Mouse (Mus musculus): ENCODE data around the gene Crim1.

Gene Crim1

DNA sequence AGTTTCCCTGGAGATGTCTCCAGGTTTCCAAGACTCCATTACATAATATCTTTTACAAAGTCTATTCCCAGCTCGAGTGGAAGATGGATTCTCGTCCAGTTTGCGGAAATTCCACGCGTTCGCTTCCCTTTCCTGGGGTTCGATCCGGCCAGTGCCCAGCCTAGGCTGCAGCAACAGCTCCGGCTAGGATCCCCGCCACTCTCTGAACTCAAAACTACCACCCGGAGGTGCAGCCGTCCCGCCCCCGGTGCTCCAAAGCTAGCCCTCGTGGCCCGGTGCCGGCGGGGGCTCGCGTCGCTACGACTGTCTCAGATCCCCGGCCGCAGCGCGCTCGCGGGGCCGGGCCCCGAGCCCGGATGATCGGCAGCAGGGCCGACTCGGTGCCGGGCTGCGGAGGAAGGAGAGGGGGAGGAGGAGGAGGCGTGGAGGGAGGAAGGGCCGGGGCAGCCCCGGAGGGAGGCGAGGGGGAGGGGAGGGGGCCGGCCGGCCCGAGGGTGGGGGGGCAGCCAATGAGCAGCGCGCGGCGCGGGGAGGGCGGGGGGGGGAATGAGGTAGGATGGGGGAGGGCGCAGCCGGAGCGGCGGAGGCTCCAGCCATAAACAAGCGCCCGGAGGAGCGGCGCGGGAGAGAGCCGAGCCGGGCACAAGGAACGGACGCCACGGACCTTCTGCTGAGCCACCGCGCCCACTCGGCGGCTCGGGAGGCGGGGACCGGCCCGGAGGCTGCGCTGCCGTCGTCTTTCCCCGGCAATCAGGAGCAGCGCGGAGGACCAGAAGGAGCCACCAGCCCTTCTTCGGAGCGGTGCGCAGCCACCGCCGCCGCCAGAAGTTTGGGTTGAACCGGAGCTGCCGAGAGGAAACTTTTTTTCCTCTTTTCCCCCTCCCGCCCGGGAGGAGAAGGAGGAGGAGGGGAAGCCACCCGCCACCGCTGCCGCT, at the start of gene Crim1:
Crim1 (plus strand) TSS at position 623 of the 935 bp plus-strand sequence.
- peak; percentile 77 to 78 for DNase-seq (ENCODE audit: low spot score in 2 of 2)

DNA sequence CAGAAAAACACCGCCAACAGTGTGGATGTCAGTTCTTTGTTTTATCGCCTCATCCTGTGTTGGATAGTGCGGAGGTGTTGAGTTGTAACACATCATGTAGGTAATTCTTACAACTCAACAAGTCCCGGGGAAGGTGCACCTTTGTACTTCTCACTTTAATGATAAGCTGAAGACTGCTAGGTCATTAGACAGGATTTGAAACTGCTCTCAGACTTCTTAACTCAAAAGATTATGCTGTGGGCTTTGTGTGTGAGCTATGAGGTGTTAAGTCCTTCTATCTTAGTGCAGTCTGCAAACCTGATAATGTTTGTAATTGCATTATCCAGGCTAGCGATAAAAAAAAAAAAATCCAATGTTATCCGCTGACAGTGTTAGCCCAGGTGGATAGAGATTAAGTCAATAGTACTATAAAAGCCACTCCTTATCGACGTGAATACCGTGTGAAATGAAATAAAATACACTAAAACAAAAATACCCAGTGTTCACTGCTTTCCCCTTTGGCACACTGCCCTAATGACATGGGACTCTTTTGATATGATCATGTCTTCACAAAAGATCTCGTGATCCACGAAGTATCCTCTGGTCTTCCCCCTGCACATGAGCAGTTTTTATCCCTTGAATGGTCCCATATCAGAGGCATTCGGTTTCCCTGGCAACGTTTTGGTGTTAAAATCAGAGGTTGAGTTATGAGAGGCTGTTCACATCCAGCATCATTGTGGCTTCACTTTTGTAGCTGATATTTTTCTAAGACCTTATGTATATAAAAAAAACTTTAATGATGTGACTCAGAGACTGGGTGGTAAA, 48.4 kb upstream of the Crim1 start:
- DNase-seq (ENCODE audit: low spot score in 2 of 2): no peak

DNA sequence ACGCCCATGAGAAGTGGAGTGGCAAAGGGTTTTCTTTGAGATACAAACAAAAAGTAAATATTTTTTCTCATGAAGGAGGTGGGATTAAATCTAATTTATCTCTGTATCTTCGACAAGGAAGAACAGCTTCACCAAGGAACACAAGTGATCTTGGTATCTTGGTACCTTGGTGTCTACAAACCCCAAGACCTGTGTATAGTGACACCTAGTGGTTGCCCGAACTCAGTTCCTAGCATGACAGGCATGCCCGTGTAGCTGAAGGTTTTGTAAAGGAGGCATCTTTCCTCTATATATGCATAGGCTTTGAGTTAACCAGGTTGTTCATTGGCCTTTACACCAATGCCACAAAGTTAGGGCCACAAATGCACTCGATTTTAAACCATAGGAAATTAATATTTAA, 36.8 kb upstream of the Crim1 start:
- peak; percentile 20 for DNase-seq (ENCODE audit: low spot score in 2 of 2)

DNA sequence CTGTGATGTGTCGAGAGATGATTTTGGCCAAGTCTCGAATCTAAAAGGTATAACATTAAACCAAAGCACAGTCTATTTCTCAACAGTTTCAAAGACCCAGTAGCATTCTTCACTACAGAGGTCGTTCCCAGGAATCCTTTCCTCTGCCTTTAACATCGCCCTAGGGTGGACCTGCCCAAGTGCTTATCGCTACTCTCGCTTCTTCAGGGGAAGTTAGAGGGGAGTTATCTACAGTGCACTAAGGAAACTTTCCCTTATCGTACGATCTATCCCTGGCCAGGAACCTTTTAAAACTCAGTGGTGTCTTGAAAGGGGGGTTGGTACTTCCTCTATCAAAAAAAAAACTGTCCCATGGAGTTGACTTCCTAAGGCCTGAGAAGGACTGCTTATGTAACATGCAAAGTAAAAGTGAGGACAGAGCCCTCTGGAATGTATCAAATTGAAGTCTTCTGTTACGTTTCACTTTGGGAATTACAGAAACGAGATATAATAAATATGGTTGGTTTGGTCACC, 36.3 kb upstream of the Crim1 start:
- DNase-seq (ENCODE audit: low spot score in 2 of 2): no peak

DNA sequence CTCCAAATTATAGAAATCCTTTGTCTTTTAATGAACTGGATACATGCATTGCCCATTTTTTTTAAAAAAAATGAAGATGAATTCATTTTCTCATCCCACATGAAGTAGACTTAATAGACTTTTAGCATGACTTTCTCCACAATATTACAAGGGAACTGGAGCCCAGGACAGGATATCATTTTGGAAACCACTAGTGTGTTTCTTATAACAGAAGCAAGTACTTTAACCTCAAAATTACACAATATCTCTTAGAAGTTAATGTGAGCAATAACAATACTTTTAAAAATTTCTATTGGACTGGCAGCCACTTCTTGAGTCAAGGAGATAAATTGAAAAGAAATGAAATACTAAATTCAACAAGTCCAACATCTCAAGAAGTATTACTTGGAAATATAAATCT, 34.2 kb upstream of the Crim1 start:
- DNase-seq (ENCODE audit: low spot score in 2 of 2): no peak

DNA sequence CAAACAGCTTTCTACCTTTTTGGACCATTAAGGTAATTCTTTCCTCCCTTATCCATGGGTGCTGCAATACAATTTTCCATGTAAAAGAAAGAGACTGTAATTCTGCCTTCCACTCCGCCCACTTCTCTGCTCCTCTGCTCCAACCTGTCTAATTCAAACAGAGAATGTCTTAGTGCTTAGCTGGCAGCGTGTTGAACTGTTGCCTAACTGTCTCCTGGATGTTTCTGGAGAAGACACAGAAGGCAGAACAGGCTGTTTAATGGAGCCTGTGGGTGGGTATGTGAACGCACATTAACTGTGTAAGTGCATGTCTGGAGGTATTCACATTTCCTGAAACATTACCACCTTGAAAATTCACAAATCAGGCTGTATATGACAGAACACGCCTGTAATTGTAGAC, 33.5 kb upstream of the Crim1 start:
- no peak for DNase-seq (ENCODE audit: low spot score in 2 of 2)

DNA sequence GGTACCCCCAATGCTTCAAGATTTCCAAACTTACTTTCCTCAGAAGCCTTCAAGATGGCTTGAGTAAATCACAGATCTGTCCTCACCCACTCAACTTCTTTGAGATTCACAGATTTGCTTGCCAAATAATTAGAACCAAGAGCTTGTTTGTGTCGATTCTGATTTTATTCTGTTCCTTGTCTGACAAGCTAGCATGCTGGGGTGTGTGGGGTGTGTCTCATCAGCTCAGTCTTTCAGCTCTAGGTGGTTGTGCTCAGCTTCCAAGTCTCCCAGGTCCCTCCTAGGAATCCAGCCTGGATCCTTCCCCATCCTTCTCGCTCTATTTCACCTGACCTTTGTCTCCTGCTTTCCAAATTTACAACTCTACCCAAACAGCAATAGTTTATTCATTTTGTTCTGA, 27.7 kb upstream of the Crim1 start:
- no peak for DNase-seq (ENCODE audit: low spot score in 2 of 2)

DNA sequence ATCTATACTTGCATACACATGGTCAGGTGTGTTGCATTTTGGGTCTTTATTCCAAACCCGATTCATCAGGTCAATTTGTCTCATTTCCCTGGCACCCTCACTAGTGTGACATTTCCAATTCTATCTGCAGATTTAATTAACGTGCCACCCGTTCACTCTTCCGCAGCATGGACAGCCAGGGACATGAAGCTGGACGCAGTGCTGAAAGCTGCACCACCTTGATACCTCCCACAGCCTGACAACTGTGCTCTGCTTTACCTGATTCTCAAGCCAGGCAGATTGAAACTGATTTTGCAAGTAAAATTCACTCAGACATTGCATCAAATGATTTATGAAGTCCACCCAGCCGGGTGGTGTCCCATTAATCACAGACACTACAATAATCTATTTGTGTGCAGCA, 19.3 kb upstream of the Crim1 start:
- DNase-seq (ENCODE audit: low spot score in 2 of 2): no peak

DNA sequence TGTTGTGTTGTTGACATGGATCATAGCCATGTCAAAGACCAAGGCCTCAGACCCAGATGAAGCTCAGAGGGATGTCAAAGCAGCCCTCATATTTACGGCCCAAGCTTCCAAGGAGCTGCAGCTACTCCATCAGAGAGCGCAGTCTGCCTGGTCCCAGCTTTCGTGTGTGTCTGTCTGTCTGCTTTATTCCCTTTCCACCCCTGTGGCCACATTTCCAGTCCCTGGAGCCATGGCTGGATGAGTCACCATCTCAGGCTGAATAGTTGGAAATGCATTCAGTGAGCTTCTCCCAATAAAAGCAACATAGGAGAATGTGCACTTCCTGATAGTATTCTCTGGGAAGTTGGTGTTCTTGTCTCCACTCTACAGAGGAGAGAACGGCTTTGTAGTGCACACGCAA, 3.9 kb upstream of the Crim1 start:
- DNase-seq (ENCODE audit: low spot score in 2 of 2): no peak

DNA sequence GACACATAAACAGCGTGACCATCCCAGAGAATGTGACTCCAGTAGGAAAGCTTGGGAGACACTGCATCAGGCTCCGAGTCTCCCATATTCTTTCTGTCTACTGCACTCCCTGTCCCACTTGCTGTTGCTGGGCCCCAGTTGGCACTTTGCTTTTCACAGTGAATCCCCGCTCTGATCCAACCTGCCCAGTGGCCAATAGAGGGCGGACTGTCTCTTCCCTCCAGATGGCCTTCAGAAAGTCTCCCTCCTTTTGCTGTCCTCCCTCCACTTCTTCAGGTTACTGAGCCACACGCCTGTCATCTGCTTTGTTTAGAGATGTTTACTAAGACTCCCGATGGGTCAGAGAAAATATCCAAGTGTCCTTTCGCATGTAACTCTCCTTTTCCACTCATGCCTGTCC, 2.9 kb upstream of the Crim1 start:
- peak in 1 of 2 experiments; percentile 36 for DNase-seq (ENCODE audit: low spot score in 2 of 2)

DNA sequence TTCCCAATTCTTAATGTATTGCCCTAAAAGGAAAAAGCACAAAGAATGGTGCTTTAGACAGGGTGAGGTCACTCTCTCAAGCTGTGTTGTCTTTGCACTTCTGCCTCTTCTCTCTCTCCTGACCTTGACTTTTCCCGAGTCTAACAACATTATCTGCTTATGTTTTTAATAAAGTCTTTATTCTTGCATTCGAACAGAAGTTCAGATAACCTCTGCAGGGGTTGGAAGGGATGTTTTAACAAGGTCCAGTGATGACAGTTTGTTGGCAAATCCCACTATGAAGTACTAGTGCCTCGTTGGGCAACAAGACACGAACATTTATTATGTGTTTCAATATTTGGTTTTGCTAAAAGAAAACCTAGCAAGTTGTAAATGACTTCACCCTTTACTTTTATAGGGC, 1.9 kb upstream of the Crim1 start:
- no peak for DNase-seq (ENCODE audit: low spot score in 2 of 2)

DNA sequence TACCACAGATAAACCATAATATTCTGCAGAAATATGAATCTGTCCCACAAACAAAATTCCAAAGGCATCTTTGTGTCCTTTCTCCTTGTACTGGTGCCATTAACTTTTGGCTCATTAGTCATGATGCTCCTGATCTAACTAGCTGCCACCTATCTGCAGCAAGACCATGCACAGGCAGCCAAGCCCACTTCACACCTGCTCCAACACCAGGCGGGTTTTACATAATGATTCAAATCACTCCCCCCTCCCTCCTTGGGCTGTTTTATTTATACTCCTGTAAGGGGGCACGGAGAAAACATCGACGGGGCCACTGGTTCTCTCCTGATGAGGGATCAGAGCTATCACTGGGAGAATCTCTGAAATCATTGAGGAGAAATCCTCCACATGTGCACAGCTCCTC, 1.2 kb upstream of the Crim1 start:
- DNase-seq (ENCODE audit: low spot score in 2 of 2): no peak

DNA sequence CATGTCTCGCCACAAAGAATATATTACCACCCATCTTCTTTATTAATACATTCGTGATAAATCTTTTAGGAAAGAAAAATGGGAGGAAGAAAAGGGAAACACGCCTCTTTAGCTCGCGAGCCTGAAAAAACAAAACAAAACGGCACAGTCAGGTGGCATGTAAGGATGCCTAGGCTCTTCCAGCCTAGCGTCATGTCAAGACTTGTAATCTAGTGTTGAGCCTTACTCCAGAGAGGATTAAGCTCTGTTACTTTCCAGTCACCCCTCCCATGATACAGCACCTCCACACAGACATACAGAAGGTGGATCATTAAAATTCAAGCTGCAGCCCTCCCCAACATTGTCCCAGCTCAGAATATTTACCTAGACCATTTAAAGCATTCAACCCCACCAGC, 820 bp upstream of the Crim1 start:
- no peak for DNase-seq (ENCODE audit: low spot score in 2 of 2)

DNA sequence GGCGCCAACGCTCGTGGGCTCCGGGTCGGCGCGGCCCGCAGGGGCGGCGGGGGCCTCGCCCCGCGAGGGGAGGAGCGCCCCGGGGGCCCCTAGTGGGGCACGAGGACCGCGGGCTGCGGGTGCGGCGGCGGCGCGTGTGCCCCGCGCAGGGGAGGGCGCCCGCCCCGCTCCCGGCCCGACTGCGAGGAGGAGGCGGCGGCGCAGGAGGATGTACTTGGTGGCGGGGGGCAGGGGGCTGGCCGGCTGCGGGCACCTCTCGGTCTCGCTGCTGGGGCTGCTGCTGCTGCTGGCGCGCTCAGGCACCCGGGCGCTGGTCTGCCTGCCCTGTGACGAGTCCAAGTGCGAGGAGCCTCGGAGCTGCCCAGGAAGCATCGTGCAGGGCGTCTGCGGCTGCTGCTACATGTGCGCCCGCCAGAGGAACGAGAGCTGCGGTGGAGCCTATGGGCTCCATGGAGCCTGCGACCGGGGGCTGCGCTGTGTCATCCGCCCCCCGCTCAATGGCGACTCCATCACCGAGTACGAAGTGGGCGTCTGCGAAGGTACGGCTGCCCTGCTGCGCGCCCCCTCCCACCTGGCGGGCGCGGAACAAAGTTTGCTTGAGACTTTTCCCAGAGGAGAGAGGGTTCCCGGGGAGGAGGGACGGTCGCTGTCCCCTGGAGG, 643 bp downstream of the Crim1 start:
- peak in 1 of 2 experiments; percentile 61 for DNase-seq (ENCODE audit: low spot score in 2 of 2)

DNA sequence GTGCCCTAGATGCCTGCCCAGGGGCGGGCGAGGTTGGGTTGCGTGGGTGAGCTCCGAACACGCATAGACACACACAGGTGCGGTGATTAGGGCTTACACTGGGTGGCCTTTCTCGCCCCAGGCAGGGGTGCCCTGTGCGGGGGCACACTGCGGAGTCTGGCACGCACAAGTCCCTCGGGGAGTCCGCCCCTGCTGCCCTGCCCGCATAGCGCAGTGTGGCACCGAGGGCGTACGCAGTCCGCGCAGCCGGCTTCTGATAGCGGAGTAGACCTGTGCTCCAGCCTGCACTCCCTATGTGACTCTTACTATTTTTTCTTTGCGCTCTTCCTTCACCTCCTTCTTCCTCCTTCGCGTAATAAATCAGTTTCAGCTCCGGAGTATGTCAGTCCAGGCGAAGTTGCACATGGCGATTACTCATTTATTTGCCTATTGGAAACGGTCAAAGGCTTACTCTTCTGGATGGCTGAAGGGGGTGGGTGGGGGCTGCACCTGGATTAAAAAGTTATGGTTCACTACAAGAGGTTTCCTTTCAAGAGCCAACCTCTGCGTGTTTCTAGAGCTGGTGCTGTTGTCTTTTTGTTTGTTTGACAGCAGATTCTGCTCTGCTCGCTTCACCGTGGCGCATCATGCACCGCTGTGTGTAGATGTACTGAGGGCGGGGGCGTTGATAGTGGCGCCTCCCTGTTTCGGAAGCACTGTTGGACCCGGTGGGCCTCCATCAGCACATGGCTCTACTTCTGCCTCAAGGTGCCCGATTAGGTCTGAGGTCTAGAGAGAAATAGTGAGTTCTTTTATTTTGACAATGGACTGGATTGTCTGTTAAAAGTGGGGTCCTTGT, 1.4 kb downstream of the Crim1 start:
- DNase-seq (ENCODE audit: low spot score in 2 of 2): peak; percentile 44 to 60

DNA sequence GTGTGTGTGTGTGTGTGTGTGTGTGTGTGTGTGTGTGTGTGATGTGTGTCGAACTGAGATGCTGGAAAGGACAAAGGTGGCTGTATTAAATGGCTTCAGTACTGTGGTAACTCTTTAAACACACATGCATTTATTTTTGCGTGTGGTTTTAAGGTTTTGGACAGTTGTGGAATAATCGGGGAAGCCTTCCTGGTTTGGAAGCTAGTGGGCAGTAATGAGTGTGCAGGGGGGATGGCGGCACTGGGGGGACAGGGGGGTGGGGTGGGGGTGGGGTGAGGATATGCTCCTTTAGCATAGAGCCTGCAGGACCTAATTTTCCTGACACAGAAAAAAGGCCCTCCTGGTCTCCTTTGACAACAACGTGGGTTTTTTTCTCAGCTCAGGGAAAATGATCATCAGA, 2.2 kb downstream of the Crim1 start:
- no peak for DNase-seq (ENCODE audit: low spot score in 2 of 2)

DNA sequence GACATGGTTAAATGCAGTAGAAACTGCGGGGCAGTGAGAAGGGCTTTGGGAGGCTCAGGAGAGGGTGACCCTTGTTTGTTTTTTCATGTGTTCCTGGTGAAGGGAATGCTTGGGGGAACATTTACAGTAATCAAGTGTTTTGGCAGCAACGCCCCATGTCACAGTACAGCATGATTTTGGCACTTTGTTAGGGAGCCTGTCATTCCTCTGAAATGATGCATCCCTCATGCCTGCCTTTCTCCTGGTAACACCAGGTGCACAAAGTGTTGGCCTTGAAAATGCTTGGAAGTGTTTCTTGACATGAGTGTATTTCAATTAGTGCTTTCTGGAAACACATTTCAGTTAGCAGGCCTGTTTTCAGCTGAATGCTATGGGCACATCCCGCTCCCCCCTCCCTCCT, 2.7 kb downstream of the Crim1 start:
- DNase-seq (ENCODE audit: low spot score in 2 of 2): no peak

DNA sequence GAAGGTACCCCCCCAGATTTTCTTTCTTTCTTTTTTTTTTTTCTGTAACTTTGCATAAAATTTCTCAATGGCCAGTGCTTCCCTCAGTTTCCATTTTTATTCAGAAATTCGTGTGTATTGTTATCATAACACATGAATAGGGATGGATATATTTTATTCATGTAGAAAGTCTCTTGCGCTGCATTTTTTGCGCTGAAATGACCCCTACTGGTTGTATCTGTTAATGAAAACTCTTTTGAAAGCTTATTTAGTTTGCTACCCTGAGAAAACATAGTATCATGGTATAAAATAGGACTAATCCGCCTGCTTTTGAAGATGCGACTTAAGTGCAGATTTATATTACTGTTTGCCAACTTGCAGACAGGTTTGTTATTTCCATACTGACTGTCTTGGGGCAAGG, 3.4 kb downstream of the Crim1 start:
- no peak for DNase-seq (ENCODE audit: low spot score in 2 of 2)

DNA sequence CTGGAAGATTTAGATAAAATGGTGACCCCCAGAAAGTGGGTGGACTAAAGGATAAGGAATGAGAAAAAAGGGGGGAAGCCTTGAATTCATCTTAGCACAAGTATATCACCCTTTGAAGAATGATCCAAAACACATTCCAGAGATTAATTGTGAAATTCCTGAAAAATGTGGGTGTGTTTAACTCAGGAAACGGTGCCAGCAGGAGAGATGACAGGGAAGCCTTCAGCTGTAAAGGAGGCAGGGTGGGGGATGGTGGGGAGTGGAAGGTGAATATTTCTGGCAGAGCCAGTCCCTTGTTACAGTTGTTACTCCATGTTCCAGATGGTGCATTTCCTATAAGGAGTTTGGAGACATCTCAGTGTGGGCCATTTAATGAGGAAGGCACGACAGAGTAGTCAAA, 6.4 kb downstream of the Crim1 start:
- no peak for DNase-seq (ENCODE audit: low spot score in 2 of 2)

DNA sequence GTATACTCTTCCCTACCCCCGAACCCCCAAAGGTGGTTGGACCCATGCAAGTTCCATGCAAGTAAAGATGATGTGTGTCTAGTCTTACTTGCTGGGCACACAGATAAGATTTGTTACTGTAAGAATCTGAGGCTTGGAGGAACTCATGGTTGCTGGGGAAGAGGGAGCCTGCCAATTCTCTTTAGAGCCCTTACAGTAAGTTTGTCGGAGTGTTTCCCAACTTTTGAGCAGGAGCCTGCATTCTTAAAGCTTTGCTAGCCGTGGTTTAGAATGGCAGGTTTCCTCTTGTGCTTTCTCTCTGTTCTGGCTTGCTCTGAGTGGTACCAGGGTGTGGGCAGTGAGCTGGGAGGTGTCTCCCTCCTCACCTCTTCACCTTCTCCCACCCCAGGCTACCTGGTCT, 7.2 kb downstream of the Crim1 start:
- DNase-seq (ENCODE audit: low spot score in 2 of 2): no peak

DNA sequence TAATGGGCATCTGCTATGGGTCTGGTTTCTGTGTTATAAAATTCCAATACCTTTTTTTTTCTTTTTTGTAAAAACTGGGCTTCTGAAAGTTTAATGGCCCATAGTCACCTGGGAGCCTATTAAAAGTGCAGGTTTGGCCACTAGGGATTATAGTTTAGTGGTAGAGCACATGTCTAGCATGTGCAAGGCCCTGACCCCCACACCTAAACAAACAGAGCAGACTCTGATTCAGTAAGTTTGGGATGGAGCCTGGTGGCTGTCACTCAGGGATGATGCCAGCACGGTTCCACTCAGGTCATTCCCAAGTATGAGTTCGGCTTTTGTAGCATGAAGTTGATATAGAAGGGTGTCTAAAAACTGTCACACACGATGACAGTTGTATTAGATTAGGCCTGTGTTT, 8.8 kb downstream of the Crim1 start:
- no peak for DNase-seq (ENCODE audit: low spot score in 2 of 2)

All from urinary bladder, adult 18-20 months (tissue).